Mouse (Mus musculus) gastrocnemius, adult 8-10 months (tissue): ENCODE data around the gene Gm20388. TPM values are rescaled to one million over a fixed set of nuclear protein-coding genes. Genes with fewer than 3 reads are reported as not detected.
A peak's percentile ranks its signal among the peaks of the same experiment; 100 is the strongest.

Source experiments
- DNase-seq, 2 experiments: peaks; one replicate each; pipeline ENCODE4 v3.0.0; 2022; ENCODE audit warnings: low spot score in 2 of 2
- total RNA-seq, 4 experiments: library from RNA; stranded (reverse); gene quantifications; 2 replicates each; pipeline ENCODE4 v1.2.4; 2022

Gene Gm20388
- total RNA-seq, 4 experiments from 2014 or later, result 4.4 to 20.0 (median 7.9) TPM; not detected in 1

- DNase-seq, result no peak
Measured at GRCm38 (mm10) chr8:122355642-122356606, 2445.3 kb downstream of the Gm20388 start.

GRCm38 (mm10) chr8:122357202-122357601 lies 2446.6 kb downstream of the Gm20388 start:
- no peak for DNase-seq

- DNase-seq, result no peak
Measured at GRCm38 (mm10) chr8:122357641-122358040, 2447.0 kb downstream of the Gm20388 start.

- DNase-seq, result no peak
Measured at GRCm38 (mm10) chr8:122359111-122359775, 2448.6 kb downstream of the Gm20388 start.

GRCm38 (mm10) chr8:122360696-122361416 lies 2450.2 kb downstream of the Gm20388 start, which contains the start of gene Trhr2:
TSS of gene Trhr2 (minus strand) at chr8:122360746.
- no peak for DNase-seq

- DNase-seq, result no peak
Measured at GRCm38 (mm10) chr8:122362271-122362670, 2451.6 kb downstream of the Gm20388 start.

- DNase-seq, result no peak
Measured at GRCm38 (mm10) chr8:122362967-122363366, 2452.3 kb downstream of the Gm20388 start.

- DNase-seq, result no peak
Measured at GRCm38 (mm10) chr8:122368494-122368893, 2457.9 kb downstream of the Gm20388 start.

GRCm38 (mm10) chr8:122369665-122370064 lies 2459.0 kb downstream of the Gm20388 start:
- DNase-seq, result peak; percentile 12 to 46

GRCm38 (mm10) chr8:122371706-122372105 lies 2461.1 kb downstream of the Gm20388 start:
- no peak for DNase-seq

- no peak for DNase-seq
Measured at GRCm38 (mm10) chr8:122375320-122375719, 2464.7 kb downstream of the Gm20388 start.

- DNase-seq, result no peak
Measured at GRCm38 (mm10) chr8:122375751-122376364, 2465.2 kb downstream of the Gm20388 start.

- DNase-seq, result peak; percentile 97 to 99
Measured at GRCm38 (mm10) chr8:122376365-122377231, 2466.0 kb downstream of the Gm20388 start, which contains the start of gene Zc3h18. TSS of gene Zc3h18 (plus strand) at chr8:122376609.

GRCm38 (mm10) chr8:122383039-122383438 lies 2472.4 kb downstream of the Gm20388 start:
- no peak for DNase-seq

GRCm38 (mm10) chr8:122389357-122389756 lies 2478.7 kb downstream of the Gm20388 start:
- no peak for DNase-seq

- no peak for DNase-seq
Measured at GRCm38 (mm10) chr8:122390758-122391157, 2480.1 kb downstream of the Gm20388 start.

- DNase-seq, result no peak
Measured at GRCm38 (mm10) chr8:122393717-122394116, 2483.1 kb downstream of the Gm20388 start.

- DNase-seq, result no peak
Measured at GRCm38 (mm10) chr8:122395291-122395690, 2484.7 kb downstream of the Gm20388 start.

GRCm38 (mm10) chr8:122398186-122398585 lies 2487.5 kb downstream of the Gm20388 start:
- DNase-seq, result peak in 1 of 2 experiments; percentile 65
